Mouse (Mus musculus) retina, adult 2 months (tissue): ENCODE data around the gene Hist3h2ba.
"Not testable (repeated sequence)": the region's sequence is repeated elsewhere in the genome, so short reads cannot be mapped to it uniquely, and the experiment has no call there.

ENCODE experiments used
- DNase-seq: peaks from one replicate; pipeline ENCODE4 v3.0.0-alpha.2; 2012; ENCODE audit warnings: low read depth, low spot score

Hist3h2ba gene

DNA sequence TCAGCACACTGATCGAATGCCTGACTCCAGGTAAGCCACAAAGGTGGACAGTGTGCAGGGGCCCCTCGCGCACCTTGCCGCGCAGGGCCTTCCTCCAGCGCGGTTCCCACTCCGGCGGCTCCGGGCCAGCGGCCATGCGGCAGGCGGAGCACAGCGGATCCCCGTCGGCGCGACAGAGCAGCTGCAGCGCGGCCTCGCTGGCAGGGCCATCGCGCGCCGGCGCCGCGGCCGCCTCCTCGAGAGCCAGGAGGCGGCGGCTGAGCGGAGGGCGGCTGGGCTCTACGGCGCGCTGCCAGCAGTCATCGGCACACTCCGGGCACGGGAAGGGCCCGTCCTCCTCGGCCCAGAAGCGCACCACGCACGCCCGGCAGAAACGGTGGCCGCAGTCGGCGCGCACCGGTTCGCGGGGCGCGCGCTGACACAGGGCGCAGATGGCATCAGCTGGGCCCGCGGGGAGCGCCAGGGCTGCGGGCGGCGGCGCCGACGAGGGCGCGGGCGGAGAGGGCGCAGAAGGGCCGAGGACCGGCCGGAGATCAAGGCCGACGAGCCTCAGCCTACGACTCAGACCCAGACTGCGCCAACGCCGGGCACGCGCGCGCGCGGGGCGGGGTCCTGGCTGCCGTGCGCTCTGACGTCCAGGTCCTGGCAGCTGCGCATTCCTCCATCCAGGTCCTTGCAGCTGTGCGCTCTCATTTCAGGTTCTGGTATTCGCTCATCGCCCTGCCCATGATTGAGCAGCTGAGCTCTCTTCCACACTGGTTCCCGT, 10.2 kb upstream of the Hist3h2ba start, which contains the start of gene Rnf187:
Gene Rnf187, minus strand, starts transcription at position 595 of the 766 bp plus-strand sequence.
- DNase-seq: peak; percentile 84

DNA sequence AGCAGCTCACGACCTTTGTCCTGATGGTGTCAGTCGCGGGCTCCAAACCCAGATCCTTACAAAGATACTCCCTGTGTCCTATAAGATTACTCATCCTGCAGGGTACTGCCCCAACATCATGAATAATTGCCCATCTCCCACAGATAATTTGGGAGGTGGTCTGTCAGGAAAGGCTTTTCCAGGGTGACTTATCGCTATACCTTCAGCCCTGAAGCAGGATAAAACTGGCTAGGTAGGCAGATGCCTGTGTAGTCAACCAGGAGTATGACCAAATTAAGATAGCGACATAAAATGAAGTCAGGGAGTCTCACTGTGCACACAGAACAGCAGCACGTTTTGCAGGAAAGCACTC, 9.7 kb upstream of the Hist3h2ba start:
- no peak for DNase-seq

DNA sequence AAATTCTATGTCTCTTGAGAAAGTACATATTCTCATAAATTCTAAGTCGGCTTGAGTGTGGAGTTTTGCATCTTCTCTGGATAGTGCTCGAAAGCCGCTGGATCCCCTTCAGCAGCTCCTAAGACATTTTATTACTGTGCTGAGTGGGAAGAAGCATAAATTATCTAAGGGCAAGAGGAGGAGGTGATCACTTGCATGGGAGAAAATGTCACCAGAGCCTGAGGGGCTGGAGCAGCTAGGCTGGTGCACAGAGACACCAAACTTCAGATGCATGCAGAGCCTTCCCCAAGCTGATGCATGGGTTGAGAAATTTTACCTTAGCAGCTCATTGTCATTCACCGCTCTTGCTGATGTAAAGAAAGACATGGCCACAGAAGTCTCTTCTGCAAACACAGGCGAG, 4.6 kb upstream of the Hist3h2ba start:
- DNase-seq: no peak

DNA sequence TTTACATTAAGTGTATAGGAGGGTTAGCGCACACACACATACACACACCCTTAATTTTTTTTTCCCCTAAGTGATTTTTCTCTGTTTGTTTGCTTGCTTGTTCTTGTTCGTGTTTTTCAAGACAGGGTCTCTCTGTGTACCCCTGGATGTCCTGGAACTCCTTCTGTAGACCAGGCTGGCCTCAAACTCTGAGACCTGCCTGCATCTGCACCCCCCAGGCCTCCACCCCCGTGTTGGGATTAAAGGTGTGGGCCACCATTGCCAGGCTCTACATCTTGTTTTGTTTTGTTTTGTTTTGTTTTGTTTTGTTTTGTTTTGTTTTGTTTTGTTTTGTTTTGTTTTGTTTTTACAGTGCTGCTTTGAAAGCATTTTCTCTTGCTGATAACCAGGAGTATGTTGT, 1.4 kb upstream of the Hist3h2ba start:
- DNase-seq: no peak

DNA sequence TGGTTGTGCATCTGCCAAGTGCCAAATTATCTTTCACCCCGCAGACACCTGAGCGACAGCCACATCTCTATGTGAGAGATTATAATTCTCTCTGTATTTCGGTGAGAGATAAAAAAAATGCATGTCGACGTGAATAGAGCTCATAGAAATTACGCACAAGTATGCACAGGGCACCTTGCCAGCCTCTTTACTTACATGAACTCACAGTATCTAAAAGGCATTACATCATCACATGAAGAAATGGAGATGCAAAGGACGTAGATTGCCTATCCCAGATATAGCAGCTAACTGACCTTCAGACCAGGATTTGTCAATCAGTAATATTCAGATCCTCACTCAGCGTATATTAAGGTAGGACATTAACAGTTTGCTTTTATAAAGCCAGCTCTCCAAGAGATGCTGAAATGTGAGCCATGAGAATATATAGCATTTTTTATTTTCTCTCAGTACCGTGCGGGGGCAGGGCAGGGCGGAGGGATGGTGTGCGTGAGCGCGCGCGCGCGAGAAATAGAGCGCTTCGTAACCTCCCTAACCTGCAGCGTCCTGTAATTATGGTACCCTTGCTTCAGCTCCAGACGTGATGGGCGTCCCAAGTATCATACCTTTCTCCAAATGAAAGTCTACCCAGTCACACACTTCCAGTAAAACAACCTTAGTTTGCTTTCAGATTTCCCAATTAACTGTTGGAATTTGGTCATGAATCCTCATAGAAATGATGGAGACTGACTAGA, 757 bp upstream of the Hist3h2ba start:
- no peak for DNase-seq

DNA sequence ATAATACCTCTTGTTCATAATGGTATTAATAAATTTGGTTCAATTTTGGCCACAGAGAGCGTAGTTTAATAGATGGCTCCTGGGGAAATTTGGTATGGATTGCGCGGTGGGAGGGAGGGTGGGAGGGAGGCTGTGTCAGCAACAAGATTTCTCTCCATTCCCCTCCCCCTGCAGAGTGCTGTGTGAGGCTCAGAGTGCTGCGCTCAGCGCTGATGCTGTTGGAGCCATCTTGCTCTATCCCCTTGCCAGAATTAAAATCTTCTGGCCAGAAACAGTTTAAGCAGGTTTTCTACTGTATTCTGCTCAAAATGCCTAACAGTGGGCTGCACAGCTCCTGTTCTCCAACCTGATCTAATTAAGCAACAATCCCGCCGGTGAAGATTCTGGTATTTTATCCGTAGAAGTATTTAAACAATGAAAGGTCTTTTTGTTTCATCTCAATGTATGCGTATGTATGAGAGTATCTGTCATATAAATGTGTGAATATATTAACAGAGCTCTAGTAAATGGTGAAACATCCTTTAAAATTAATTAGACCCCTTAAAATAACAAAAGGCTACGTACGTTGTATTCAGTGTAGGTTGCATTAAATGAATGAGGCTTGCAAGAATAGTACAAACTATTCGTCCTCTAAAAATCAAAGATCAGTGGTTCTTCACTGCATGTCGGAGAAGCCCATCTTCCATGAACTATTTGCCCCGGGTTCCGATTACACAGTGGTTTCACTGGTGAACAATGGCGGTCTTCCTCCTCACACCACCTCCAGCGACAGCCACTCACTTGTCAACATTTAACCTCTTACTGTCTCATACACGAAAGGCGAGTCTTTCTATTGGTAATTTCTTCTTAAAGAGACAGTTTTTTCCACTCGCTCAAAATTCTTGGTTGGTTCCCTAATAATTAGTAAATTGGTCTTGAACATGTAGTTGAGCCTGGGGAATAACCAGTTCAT, 1.0 kb downstream of the Hist3h2ba start:
- DNase-seq: no peak

DNA sequence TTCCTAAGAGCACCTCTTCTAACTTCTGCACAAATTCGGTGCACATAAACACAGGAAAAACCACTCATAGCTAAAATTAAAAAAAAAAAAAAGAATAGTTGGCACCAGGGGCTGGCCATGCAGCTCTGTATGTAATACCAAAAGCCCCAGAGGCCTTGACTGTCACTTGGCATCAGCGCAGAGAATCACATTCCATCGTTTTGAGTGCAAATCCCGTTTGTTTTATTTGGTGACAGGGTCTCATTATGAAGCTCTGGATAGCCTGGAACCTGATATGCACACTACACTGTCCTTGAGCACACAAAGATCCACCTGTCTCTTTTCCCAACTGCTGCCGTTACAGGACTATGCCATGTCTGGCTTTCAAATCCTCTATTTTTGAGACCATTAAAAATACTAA, 2.5 kb downstream of the Hist3h2ba start:
- no peak for DNase-seq

DNA sequence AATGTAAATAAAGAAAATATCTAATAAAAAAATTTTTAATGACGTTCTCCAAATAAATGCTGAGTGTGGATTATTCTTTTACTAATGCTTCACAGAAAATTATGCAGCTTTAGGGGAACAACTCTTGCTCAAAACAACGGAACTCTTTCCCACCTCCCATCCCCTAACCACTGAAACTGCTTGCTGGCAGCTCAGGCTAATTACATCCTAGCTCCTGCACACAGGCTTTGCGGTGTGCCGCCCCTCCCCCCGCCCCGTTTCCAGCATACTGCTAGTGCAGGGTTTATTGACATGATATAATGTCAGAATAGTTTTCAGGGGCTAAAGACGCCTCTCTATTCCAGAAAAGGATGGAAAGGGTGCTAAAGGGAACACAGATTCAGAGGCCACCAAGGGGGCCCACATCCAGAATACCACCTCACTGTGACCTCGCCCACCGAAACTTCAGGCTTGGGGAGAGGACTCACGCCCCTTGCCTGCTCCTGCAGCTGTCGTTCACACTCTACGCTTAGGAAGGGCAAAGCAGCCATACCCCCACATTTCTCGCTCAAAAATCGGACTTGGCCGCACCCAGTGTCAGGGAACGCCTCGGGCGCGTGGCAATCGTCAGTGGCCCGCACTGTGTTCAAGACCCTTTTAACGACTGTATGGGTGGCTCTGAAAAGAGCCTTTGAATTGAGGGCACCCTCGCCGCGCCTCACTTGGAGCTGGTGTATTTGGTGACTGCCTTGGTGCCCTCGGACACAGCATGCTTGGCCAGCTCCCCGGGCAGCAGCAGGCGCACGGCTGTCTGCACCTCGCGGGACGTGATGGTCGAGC, 4.8 kb downstream of the Hist3h2ba start:
- no peak for DNase-seq

DNA sequence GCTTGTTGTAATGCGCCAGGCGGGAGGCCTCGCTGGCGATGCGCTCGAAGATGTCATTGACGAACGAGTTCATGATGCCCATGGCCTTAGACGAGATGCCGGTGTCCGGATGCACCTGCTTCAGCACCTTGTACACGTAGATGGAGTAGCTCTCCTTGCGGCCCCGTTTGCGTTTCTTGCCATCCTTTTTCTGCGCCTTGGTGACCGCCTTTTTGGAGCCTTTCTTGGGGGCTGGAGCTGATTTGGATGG, 5.4 kb downstream of the Hist3h2ba start:
- not testable (repeated sequence) for DNase-seq

DNA sequence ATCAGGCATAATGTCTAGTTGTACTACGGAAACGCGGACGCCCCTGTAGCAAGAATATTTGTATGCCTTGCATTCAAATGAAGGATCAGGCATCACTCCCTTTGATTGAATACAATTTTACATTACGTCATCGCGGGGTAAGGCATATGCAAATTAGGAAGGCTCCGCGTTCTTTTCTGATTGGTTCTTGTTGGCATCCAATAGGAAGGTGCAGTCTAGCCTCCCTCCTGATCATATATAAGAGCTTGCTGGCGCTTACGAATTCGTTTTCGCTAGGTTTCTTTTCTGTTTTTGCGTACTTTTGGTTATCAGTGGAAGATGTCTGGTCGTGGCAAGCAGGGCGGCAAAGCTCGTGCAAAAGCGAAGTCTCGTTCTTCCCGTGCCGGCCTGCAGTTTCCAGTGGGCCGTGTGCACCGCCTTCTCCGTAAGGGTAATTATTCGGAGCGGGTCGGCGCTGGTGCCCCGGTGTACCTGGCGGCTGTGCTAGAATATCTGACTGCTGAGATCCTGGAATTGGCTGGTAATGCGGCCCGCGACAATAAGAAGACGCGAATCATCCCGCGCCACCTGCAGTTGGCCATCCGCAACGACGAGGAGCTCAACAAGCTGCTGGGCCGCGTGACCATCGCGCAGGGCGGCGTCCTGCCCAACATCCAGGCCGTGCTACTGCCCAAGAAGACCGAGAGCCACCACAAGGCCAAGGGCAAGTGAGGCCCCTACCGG, 5.9 kb downstream of the Hist3h2ba start, which contains the start of the genes Hist3h2a and Trim17:
Gene Hist3h2a, plus strand, starts transcription at position 266 of the 723 bp plus-strand sequence.
Gene Trim17, plus strand, starts transcription at position 266 of the 723 bp plus-strand sequence.
- peak; percentile 89 for DNase-seq

DNA sequence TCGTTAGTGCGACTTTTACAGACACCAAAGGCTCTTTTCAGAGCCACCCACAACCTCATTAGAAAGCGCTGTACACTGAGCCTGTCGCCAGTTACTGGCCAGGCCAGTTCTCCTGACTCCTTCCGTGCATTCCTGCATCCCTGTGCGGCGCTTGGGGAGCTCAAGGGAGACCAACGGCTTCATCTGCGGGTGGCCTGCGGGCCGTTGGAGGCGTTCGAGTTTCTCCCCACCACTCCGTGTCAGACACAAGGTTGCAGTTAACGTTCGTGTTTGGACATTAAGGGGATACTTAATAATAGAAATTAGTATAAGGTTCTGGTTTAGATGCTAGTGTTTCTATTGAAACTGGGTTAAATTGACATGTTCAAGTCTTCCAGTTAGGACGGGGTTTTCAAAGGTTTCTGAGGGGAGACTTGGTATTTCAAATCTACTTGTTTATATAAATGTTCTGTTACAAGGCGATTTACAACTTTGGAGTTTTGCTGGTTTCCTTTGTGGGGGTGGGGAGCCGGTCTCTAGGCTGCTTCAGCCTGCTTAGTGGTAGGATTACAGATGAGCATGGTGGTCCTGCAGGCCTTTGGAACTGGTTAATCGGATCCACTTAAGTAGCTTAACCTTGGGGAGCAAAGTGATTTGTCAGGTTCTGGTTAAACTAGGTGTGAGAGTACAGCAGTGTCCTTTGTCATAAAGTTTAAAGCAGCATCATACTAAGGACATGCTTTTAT, 6.6 kb downstream of the Hist3h2ba start:
- peak; percentile 87 for DNase-seq

DNA sequence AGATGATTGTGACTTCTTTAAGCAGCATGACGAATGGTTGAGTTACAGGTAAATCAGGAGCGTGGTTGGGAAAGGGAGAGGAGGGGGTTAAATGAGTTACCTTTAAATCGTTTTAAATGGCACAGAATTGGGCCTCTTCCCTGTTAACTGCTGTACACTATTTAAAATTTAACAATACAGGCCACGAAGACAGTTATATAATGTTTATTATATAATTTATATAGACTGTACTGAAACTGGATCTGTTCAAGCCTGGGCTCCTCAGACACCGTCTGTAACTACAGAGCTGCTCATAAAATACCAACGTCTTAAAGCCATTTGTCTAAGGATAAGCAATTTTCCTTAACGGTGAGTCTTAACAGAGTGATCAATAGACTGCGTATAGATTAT, 7.1 kb downstream of the Hist3h2ba start:
- no peak for DNase-seq

DNA sequence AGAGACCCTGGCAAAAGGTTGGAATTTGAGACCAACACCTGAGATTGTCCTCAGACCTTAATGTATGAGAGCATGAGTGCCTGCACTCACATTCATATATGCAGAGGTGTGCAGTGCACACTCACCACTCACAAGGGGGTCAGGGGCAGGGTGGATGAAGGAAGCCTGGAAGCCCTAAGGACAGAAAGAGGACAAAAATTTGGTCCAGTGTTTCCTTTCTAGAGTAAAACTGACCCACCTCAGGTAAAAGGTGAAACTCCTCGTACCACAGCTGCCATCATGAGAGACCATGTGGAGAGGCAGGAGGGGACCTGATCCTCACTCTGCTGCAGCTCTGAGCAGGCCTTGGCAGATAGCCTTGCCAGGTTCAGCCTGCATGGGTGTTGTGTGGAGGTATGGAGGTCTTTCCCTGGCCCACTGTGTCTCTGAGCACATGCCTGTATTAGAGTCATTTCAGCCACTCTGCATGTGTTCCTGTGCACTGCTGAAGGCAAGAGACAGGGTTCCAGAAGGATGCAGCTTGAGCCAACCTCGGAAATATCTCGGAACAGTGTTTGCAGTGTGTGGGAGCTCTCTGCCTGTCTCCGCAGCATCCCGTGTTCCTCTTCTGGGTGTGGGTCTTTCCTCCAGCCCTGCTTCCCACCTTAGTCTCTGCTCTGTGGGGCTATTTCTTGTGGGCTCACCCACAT, 8.7 kb downstream of the Hist3h2ba start:
- DNase-seq: no peak

DNA sequence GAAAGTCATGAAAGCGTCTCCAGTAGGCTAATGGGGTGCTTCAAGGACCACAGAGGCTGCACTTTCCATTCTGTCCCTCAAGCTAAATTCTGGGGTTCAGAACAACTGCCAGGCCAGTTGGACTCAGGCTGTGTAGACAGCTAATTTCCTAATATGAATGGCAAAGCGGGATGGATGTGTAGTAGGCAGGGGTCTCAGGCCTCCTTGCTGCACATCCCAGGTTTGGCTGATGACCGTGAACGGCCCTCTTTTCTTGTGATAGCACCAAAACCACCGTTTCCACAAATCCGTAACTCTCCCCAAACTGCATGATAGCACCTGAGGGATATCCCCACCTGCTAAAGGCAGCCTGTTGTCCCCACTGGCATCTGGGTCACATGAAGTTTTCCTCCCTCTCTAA, 9.8 kb downstream of the Hist3h2ba start:
- DNase-seq: no peak

DNA sequence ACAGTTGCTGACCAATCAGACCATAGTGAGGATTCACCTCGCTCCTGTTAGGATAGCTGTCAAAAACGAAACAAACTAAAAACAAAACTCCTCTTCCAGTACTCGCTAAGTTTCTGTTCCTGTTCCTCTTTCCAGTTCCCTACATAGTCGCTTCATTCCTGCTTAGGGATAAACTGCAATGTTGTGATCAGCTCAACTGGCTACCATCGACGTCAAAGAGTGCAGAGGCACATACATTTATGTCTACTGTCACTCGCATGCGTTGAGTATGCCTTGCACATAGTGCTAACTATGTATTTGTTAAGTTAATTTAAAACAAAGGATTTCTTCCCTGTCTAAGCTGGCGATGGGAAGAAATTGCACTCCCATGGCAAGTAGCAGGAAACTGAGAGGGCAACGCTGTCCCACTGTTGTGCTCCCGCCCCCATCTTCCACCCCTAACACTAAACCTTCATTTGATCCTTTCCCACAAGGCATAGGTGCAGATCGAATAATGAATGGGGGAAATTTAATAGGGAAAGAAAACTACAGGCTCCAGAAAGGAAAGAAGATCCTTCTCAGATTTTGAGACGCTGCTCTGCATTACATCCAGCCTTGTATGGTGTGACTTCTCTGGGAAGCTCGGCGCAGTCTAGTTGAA, 10.6 kb downstream of the Hist3h2ba start:
- DNase-seq: no peak

DNA sequence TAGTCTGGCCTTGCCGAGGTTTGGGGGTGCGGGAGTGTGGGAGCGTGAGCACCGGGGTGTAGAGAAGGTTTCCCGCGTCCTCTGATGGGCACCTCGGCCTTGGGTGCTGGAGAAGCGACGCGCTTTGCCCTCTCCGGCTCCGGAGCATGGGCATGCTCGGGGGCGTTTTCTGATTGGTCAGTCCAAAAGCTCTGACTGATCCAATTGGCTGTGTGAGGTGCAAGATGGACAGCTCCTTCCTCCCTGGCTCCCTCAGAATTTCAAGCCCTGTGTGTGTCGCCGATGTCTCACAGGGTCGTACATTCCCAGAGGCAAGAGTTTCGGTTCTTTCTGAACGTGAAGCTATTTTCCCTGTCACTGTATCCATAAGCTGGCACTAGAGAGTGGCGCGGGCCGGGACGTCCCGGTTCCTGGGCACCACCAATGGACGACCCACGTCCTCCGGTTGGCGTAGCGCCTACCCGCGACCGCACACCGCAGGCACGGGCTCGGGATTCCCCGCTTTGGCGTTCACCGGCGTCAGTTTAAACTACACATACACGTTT, 11.3 kb downstream of the Hist3h2ba start:
- DNase-seq: no peak

DNA sequence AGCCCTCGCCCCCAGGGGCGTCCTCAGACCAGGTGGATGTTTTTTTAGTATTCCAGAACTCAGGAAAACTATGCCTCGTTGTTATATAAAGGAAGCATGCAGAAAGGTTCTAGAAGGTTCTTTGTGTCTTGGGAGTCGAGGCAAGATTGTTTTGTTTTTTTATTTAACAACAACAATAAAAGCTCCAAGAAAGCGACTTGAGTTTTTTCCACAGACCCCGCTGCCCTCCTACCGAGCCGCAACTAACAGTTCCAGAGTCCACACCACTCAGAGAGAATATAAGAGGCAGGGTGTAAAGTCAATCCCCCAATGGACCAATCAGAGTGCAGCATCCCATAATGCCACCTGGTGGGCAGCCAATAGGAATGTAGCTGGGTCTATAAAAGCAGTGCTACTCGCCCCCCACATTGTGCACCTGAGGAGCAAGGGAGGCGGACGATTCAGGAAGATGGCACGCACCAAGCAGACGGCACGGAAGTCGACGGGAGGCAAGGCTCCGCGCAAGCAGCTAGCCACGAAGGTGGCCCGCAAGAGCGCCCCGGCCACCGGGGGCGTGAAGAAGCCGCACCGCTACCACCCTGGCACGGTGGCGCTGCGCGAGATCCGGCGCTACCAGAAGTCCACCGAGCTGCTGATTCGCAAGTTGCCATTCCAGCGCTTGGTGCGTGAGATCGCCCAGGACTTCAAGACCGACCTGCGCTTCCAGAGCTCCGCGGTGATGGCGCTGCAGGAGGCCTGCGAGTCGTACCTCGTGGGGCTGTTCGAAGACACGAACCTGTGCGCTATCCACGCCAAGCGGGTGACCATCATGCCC, 12.9 kb downstream of the Hist3h2ba start:
- no peak for DNase-seq

DNA sequence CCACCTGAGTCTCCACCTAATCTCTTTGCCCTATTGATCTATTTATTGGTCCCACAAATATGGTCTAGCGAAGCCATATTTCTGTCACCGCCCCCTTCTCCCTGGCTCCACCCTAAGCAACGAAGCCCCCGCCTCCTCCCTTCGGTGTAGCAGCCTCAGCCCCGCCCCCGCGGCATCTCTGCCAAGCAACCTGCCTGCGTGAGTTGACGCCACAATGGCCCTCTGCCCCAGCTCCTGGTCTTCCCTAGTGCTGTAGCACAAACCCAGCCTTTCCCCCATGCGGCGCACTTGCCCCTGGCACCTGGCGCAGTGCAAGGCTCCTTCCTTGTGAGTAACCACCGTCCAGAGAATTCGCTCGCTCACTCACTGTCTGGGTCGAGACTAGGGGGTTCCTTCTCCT, 14.8 kb downstream of the Hist3h2ba start:
- no peak for DNase-seq
